Mouse (Mus musculus) kidney, embryonic 15.5 days (tissue): Measurements from ENCODE around the gene Abr. TPM values are rescaled to one million over a fixed set of nuclear protein-coding genes. Genes with fewer than 3 reads are reported as not detected.

Experiments used
- ATAC-seq: fragments of 200-750 bp; cut with Nextera tagmentation; replicated peaks from 2 replicates; pipeline ENCODE4 v1.8.0; 2017; ENCODE audit warnings: moderate TSS enrichment; ENCODE audit not compliant: low FRiP score
- H3K27ac ChIP-seq: fragments of 300-500 bp; sonication (generic); 2 replicates; pipeline ENCODE4 v1.5.1; 2015; ENCODE audit warnings: mild to moderate bottlenecking, inconsistent platforms
- H3K27me3 ChIP-seq: fragments of 300-500 bp; sonication (generic); 2 replicates; pipeline ENCODE4 v1.6.1; 2015; ENCODE audit warnings: inconsistent platforms
- H3K36me3 ChIP-seq: fragments of 300-500 bp; sonication (generic); 2 replicates; pipeline ENCODE4 v1.6.1; 2015; ENCODE audit warnings: inconsistent platforms
- H3K4me1 ChIP-seq: fragments of 300-500 bp; sonication (generic); 2 replicates; pipeline ENCODE4 v1.6.1; 2015; ENCODE audit warnings: inconsistent platforms
- H3K4me2 ChIP-seq: fragments of 300-500 bp; sonication (generic); 2 replicates; pipeline ENCODE4 v1.6.1; 2015; ENCODE audit warnings: moderate library complexity, mild to moderate bottlenecking, inconsistent platforms
- H3K4me3 ChIP-seq: fragments of 300-500 bp; sonication (generic); replicated peaks from 2 replicates; pipeline ENCODE4 v1.5.1; 2015; ENCODE audit warnings: mild to moderate bottlenecking, inconsistent platforms
- H3K9ac ChIP-seq: fragments of 300-500 bp; sonication (generic); 2 replicates; pipeline ENCODE4 v1.6.1; 2015; ENCODE audit warnings: mild to moderate bottlenecking, inconsistent platforms
- H3K9me3 ChIP-seq: fragments of 300-500 bp; sonication (generic); replicated peaks from 2 replicates; pipeline ENCODE4 v1.6.1; 2016; ENCODE audit warnings: inconsistent platforms
- WGBS: fragments of 180-500 bp; shearing (Covaris S2); methylation state at CpG from one replicate; pipeline ENCODE4 v1.1.7; 2015; ENCODE audit warnings: mixed read lengths; 5-methylcytosine and 5-hydroxymethylcytosine counted together
- polyA plus RNA-seq: library from polyadenylated mRNA; unstranded; fragments of >200 nt; fragmentation: Nextera tagmentation; extraction: Ambion mirVana; gene quantifications from 2 replicates; pipeline ENCODE4 v1.2.1, GENCODE M21; 2015

Abr gene
- polyA plus RNA-seq, 1 experiment from 2014 or later = 48.3 TPM

- Histone ChIP-seq H3K27ac (peak overlapping the region; percentile 96), H3K36me3 (no peaks in the 10 kb centered on the region), H3K9ac (peak overlapping the region; percentile 79), H3K4me3 (peak overlapping the region; percentile 66), H3K4me1 (peaks cover 61% of the 10 kb centered on the region), H3K4me2 (peak overlapping the region; percentile 84), H3K27me3 (no peaks in the 10 kb centered on the region), H3K9me3 (no peaks in the 10 kb centered on the region)
- peak; percentile 10 for ATAC-seq
- 11% methylated on average over 19 of the region's 19 CpGs for WGBS
Measured at GRCm38 (mm10) chr11:76495127-76496028, 126.7 kb downstream of the Abr start.

- Histone ChIP-seq H3K4me3 (peak overlapping the region; percentile 66), H3K9ac (peak overlapping the region; percentile 79), H3K9me3 (no peaks in the 10 kb centered on the region), H3K27ac (peak overlapping the region; percentile 96), H3K4me2 (peak overlapping the region; percentile 84), H3K36me3 (no peaks in the 10 kb centered on the region), H3K27me3 (no peaks in the 10 kb centered on the region), H3K4me1 (peaks cover 66% of the 10 kb centered on the region)
- ATAC-seq = peak; percentile 71
- under 1% methylated on average over 58 of the region's 67 CpGs for WGBS
Measured at GRCm38 (mm10) chr11:76494360-76495126, 127.6 kb downstream of the Abr start.

- H3K9ac ChIP-seq = peak overlapping the region; percentile 79
- no peak for ATAC-seq
- H3K36me3 ChIP-seq = no peaks in the 10 kb centered on the region
- H3K9me3 ChIP-seq = no peaks in the 10 kb centered on the region
- H3K4me1 ChIP-seq = peaks cover 72% of the 10 kb centered on the region
- no peaks in the 10 kb centered on the region for H3K27me3 ChIP-seq
- peak overlapping the region; percentile 84 for H3K4me2 ChIP-seq
- 8% methylated on average over 6 of the region's 6 CpGs for WGBS
- H3K27ac ChIP-seq = peak overlapping the region; percentile 96
- H3K4me3 ChIP-seq = peak overlapping the region; percentile 66
Measured at GRCm38 (mm10) chr11:76493811-76494274, 128.3 kb downstream of the Abr start.

DNA sequence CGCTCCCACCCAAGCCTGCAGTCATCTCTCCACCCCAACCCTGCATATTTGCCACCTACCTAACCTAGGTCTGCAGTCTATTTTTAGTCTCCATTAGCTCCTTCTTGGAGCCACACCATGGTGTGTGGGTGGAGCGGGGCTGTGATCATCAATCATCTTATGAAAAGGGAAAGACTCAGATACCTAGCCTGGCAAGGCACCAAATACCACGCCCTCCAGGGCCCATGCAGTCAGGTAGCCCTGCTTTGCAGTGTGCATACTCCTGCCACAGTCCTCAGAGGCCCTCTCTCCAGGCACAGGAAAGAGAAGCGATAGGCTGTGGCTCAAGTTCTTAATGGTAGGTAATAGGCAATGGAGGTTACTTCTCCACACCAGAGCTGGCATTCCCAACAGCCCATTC is 128.9 kb downstream of the Abr start:
- Histone ChIP-seq H3K27me3 (no peaks in the 10 kb centered on the region), H3K9me3 (no peaks in the 10 kb centered on the region), H3K9ac (0 out of 2 replicates have a peak overlapping the region, but pooled peaks have one; percentile 8), H3K36me3 (no peaks in the 10 kb centered on the region), H3K4me3 (peak overlapping the region; percentile 66), H3K27ac (peak overlapping the region; percentile 96; the same call in 1 of the 2 replicates), H3K4me2 (peak overlapping the region; percentile 84), H3K4me1 (peaks cover 72% of the 10 kb centered on the region)
- no peak for ATAC-seq
- 71% methylated on average over 4 of the region's 4 CpGs for WGBS

DNA sequence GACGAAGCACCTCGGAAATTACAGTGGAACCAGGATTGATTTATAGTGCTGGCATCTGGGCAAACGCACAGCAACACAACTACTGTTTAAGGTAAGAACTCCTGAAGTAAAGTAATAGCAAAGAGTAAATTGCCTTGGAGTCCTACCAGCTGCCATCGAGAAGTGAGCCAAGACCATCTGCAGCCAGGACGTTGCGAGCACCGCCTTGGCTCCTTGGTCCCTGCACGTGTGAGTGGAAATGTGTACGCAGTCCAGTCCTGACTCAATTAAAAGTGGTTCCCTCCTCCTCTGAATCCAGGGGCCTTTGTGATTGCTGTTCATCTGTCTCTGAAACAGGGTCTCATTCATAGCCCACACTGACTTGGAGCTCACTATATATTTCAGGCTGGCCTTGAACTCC is 130.3 kb downstream of the Abr start:
- H3K9ac ChIP-seq = no peak overlapping the region
- H3K36me3 ChIP-seq = no peaks in the 10 kb centered on the region
- no peak for ATAC-seq
- H3K4me1 ChIP-seq = peaks cover 80% of the 10 kb centered on the region
- no peaks in the 10 kb centered on the region for H3K27me3 ChIP-seq
- 0 out of 2 replicates have a peak overlapping the region, but pooled peaks have one; percentile 14 for H3K27ac ChIP-seq
- WGBS = 57% methylated on average over 9 of the region's 9 CpGs
- no peak overlapping the region for H3K4me2 ChIP-seq
- H3K9me3 ChIP-seq = no peaks in the 10 kb centered on the region
- H3K4me3 ChIP-seq = no peak overlapping the region

GRCm38 (mm10) chr11:76489407-76489806 is 132.7 kb downstream of the Abr start:
- no peak overlapping the region for H3K4me2 ChIP-seq
- no peaks in the 10 kb centered on the region for H3K27me3 ChIP-seq
- no peak for ATAC-seq
- no peak overlapping the region for H3K9ac ChIP-seq
- H3K36me3 ChIP-seq = peaks cover 12% of the 10 kb centered on the region; the same call in 1 of the 2 replicates
- peaks cover 67% of the 10 kb centered on the region for H3K4me1 ChIP-seq
- no peak overlapping the region for H3K4me3 ChIP-seq
- no peaks in the 10 kb centered on the region for H3K9me3 ChIP-seq
- no peak overlapping the region for H3K27ac ChIP-seq
- WGBS = 55% methylated on average over 6 of the region's 6 CpGs

DNA sequence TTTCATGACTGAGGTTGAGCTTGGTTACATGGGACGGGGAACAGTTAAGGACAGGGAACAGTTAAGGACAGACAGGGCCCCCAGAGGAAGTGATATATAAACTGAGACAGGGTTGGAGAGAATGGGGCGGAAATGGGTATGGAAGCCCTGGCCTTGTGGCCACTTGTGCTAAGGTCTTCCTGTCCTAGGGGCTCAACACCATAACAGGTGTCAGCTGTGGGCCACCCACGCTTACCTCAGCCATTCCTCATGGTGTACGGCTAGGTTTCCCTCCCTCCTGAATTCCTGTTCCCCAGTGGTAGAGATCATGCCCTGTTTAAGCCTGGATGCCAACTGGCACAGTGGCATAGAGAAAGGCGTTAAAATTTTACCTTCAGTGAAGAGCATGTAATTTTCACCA is 135.1 kb downstream of the Abr start:
- H3K4me1 ChIP-seq = peaks cover 58% of the 10 kb centered on the region
- WGBS = 69% methylated on average over 5 of the region's 5 CpGs

GRCm38 (mm10) chr11:76484033-76484432 is 138.1 kb downstream of the Abr start:
- Histone ChIP-seq H3K27me3 (no peaks in the 10 kb centered on the region), H3K9ac (no peak overlapping the region), H3K4me3 (no peak overlapping the region), H3K27ac (peak overlapping the region; percentile 49; the same call in 1 of the 2 replicates), H3K36me3 (peaks cover 36% of the 10 kb centered on the region), H3K4me1 (peaks cover 47% of the 10 kb centered on the region), H3K9me3 (no peaks in the 10 kb centered on the region), H3K4me2 (no peak overlapping the region)
- 83% methylated on average over 2 of the region's 2 CpGs for WGBS
- no peak for ATAC-seq

More for the DNA sequence above, 135.1 kb downstream of the Abr start:
- Histone ChIP-seq H3K4me2 (no peak overlapping the region), H3K36me3 (peaks cover 16% of the 10 kb centered on the region; the same call in 1 of the 2 replicates), H3K9ac (no peak overlapping the region), H3K27ac (no peak overlapping the region), H3K27me3 (no peaks in the 10 kb centered on the region), H3K9me3 (no peaks in the 10 kb centered on the region), H3K4me3 (no peak overlapping the region)
- no peak for ATAC-seq

DNA sequence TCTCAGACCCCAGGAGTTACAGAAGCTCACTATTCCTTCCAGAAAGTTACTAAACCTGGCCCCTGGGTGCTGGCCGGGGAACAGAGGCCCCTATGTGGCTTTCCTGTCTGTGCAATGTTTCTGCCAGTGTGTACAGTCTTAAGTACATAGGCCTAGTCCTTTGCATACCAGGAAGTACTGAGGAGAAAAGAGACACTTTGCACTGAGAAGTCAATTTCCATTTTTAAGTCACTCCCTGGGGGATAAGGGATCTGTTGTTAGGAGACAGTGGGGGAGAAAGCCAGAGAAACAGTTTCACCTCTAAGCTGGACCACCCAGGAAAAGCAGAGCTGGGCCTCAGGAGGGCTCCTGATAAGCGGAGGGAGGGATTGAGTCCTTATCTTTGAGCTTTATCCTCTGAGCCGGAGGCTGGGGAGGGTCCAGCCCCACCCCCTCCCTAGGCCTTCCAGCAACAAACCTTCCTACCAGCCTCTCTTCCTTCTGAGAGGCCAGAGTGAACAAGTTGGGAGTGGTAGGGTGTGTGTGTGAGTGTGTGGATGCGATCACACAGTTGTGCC is 138.9 kb downstream of the Abr start:
- Histone ChIP-seq H3K9ac (0 out of 2 replicates have a peak overlapping the region, but pooled peaks have one; percentile 17), H3K9me3 (no peaks in the 10 kb centered on the region), H3K27ac (peak overlapping the region; percentile 49; the same call in 1 of the 2 replicates), H3K4me2 (no peak overlapping the region), H3K4me1 (peaks cover 50% of the 10 kb centered on the region), H3K36me3 (peaks cover 44% of the 10 kb centered on the region), H3K4me3 (no peak overlapping the region), H3K27me3 (no peaks in the 10 kb centered on the region)
- ATAC-seq = no peak
- WGBS = 57% methylated on average over 4 of the region's 4 CpGs

- no peaks in the 10 kb centered on the region for H3K27me3 ChIP-seq
- WGBS = 49% methylated on average over 5 of the region's 5 CpGs
- H3K9me3 ChIP-seq = no peaks in the 10 kb centered on the region
- ATAC-seq = no peak
- no peak overlapping the region for H3K9ac ChIP-seq
- H3K36me3 ChIP-seq = peaks cover 50% of the 10 kb centered on the region
- H3K4me1 ChIP-seq = peaks cover 51% of the 10 kb centered on the region
- H3K27ac ChIP-seq = peak overlapping the region; percentile 49; the same call in 1 of the 2 replicates
- H3K4me2 ChIP-seq = no peak overlapping the region
- no peak overlapping the region for H3K4me3 ChIP-seq
Measured at GRCm38 (mm10) chr11:76482697-76483096, 139.4 kb downstream of the Abr start.

GRCm38 (mm10) chr11:76482183-76482582 is 139.9 kb downstream of the Abr start:
- Histone ChIP-seq H3K36me3 (peaks cover 54% of the 10 kb centered on the region), H3K27me3 (no peaks in the 10 kb centered on the region), H3K4me1 (peaks cover 51% of the 10 kb centered on the region), H3K27ac (0 out of 2 replicates have a peak overlapping the region, but pooled peaks have one; percentile 49), H3K9me3 (no peaks in the 10 kb centered on the region), H3K9ac (no peak overlapping the region), H3K4me2 (no peak overlapping the region), H3K4me3 (no peak overlapping the region)
- no peak for ATAC-seq
- 78% methylated on average over 5 of the region's 5 CpGs for WGBS
